Mouse (Mus musculus): ENCODE results near the gene Rgp1. TPM values are rescaled to one million over a fixed set of nuclear protein-coding genes. Genes with fewer than 3 reads are reported as not detected.

The Rgp1 gene
- polyA plus RNA-seq, 1 experiment from 2014 or later, result 29.7 TPM

DNA sequence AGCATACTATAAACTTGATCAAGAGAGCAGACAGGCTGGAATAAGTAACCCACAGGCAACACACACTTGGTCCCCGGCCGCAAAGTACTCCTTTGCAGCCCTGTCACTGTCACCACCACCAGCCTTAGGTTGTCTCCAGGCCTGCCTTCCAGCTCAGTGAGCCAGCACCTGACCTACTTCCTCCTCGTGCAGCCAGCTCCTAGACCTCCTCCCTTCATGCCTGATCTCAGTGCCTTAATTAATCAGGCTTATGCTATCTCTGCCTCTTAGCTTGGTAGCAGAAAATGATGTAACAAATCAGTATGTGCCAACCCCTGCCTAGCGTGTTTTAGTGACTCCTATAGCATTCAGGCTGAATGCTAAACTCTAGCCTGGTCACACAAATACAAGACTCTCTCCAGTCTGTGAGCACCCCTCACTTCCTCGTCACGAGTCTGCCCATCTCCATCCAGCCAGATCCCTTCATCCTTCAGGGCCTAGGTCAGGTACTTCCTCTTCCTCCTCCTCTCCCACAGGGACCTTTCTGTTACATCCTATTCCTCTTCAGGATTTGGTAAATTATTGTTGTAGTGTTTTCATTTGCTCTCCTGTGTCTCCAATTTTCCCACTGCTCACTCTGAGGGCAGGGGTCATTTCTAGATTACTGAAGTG lies 7.0 kb upstream of the Rgp1 start:
- H3K4me3 ChIP-seq, result no peak overlapping the region
- no peak overlapping the region for H3K27ac ChIP-seq
- H3K9me3 ChIP-seq, result no peaks in the 10 kb centered on the region
- peaks cover 9% of the 10 kb centered on the region for H3K4me1 ChIP-seq
- H3K27me3 ChIP-seq (ENCODE audit: insufficient read depth, poor library complexity, severe bottlenecking), result no peaks in the 10 kb centered on the region
- no peak for DNase-seq (ENCODE audit: low spot score)
- WGBS, result 77% methylated on average over 6 of the region's 6 CpGs
- H3K36me3 ChIP-seq, result peaks cover 89% of the 10 kb centered on the region

DNA sequence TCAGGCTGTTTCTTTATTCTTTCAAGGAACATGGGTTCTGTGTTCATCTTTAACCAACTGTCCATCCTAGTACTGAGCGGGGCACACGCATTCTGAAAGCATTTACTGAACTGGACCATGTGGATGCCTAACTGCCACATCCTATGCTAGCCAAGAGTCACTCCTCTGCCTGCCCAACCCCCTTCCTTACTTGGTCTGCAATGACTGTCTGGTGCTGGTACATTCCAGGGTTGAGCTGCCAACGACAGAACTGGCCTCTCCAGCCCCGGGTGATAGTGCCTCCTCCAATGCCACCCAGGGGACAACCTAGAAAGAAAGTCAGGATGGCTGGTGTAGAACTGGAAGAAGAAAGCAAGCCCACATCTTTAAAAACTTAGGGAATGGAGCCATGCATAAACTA lies 5.0 kb upstream of the Rgp1 start:
- no peaks in the 10 kb centered on the region for H3K27me3 ChIP-seq (ENCODE audit: insufficient read depth, poor library complexity, severe bottlenecking)
- peaks cover 24% of the 10 kb centered on the region for H3K4me1 ChIP-seq
- 86% methylated on average over 4 of the region's 4 CpGs for WGBS
- no peak overlapping the region for H3K4me3 ChIP-seq
- peaks cover 72% of the 10 kb centered on the region for H3K36me3 ChIP-seq
- no peak for DNase-seq (ENCODE audit: low spot score)
- H3K9me3 ChIP-seq, result no peaks in the 10 kb centered on the region
- H3K27ac ChIP-seq, result no peak overlapping the region

DNA sequence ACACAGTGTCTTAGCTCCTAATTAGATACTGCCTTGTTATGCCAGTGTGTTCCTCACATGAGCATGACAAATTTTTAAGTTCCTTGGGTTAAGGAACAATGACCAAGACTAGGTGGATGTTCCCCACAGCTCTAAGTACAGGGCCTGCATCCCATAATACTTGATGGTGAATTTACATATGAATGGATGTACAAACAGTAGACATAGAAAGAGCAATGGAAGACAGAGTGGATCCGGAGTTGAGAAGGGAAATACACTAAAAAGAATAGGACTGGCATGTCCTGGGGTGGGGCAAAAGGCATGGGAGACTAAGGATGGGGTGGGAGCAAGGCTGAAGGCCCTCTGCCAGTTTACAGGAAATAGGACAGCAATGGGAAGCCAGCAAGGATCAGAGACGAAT lies 3.2 kb upstream of the Rgp1 start:
- DNase-seq (ENCODE audit: low spot score), result no peak
- peaks cover 36% of the 10 kb centered on the region for H3K4me1 ChIP-seq
- no peak overlapping the region for H3K27ac ChIP-seq
- H3K9me3 ChIP-seq, result no peaks in the 10 kb centered on the region
- peaks cover 58% of the 10 kb centered on the region for H3K36me3 ChIP-seq
- no peak overlapping the region for H3K4me3 ChIP-seq
- 79% methylated on average over 2 of the region's 2 CpGs for WGBS
- H3K27me3 ChIP-seq (ENCODE audit: insufficient read depth, poor library complexity, severe bottlenecking), result no peaks in the 10 kb centered on the region

DNA sequence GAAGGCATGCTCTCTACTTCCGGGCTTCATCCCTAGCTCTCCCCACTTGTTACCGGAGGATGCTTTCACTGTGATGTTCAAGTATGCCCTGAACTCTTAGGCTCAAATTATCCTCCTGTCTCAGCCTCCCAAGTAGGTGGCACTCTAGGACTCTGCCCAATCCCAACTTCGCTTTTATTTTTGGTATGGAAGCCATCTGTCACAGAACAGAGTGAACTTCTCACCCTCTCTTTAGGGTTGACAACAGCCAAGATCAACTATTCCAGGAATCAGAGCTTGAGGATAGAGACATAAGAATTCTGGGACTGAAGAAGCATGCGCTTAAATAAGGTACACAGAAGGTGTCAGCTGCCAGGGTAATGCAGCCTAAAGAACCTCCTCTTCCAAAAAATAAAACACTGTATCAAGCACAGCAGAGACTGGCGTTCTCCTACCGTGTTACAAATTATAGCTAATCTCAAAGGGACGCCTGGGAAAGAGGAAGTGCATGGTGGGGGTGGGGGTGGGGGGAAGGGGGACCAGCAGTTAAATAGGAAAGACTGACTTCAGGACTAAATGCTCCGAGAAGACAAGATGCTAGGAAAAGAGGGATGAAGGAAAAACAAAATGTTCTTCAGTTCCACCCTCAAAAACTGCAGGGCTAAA lies 1.2 kb upstream of the Rgp1 start:
- Histone ChIP-seq H3K9me3 (no peaks in the 10 kb centered on the region), H3K27me3 (ENCODE audit: insufficient read depth, poor library complexity, severe bottlenecking) (no peaks in the 10 kb centered on the region), H3K36me3 (peaks cover 58% of the 10 kb centered on the region), H3K4me1 (peaks cover 37% of the 10 kb centered on the region), H3K27ac (peak overlapping the region; percentile 97), H3K4me3 (peak overlapping the region; percentile 92)
- WGBS, result 37% methylated on average over 8 of the region's 8 CpGs
- no peak for DNase-seq (ENCODE audit: low spot score)

DNA sequence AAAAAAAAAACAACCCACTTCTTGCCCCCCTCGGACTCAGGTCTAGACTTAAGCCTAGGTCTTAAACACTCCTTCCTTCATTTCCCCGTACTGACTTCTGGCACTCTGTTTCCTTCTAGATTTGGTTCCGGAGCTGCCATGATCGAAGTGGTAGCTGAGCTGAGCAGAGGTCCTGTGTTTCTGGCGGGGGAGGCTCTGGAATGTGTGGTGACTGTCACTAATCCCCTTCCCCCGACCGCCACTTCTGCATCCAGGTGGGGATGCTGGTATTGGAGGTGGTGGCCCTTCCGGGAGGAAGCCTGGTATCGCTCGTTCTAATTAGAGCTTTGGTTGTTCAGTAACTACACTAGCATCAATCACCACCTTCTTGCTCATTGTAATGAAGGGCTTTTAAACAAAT lies 741 bp downstream of the Rgp1 start:
- no peaks in the 10 kb centered on the region for H3K27me3 ChIP-seq (ENCODE audit: insufficient read depth, poor library complexity, severe bottlenecking)
- H3K27ac ChIP-seq, result peak overlapping the region; percentile 97
- peaks cover 57% of the 10 kb centered on the region for H3K36me3 ChIP-seq
- no peaks in the 10 kb centered on the region for H3K9me3 ChIP-seq
- H3K4me3 ChIP-seq, result peak overlapping the region; percentile 92
- 2% methylated on average over 10 of the region's 10 CpGs for WGBS
- H3K4me1 ChIP-seq, result peaks cover 39% of the 10 kb centered on the region
- DNase-seq (ENCODE audit: low spot score), result peak; percentile 66

DNA sequence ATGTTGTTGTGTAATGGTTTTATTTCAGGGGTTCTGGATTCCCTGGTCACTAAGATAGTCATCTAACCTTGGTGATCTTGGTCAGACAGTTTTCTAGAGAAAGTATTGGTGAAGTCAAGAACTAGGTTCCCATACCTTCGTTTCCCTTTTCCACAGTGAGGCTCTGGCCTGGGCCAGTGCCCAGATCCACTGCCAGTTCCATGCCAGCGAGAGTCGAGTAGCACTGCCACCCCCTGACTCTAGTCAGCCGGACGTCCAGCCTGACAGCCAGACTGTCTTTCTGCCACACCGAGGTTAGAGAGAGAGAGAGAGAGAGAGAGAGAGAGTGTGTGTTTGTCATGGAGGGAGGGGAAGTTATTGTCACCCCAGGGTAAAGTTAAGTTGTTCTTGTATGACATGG lies 1.2 kb downstream of the Rgp1 start:
- Histone ChIP-seq H3K36me3 (peaks cover 59% of the 10 kb centered on the region), H3K4me3 (peak overlapping the region; percentile 92), H3K27me3 (ENCODE audit: insufficient read depth, poor library complexity, severe bottlenecking) (no peaks in the 10 kb centered on the region), H3K9me3 (no peaks in the 10 kb centered on the region), H3K4me1 (peaks cover 43% of the 10 kb centered on the region), H3K27ac (no peak overlapping the region; the same call in 1 of the 2 replicates)
- DNase-seq (ENCODE audit: low spot score), result peak; percentile 70
- 89% methylated on average over 6 of the region's 6 CpGs for WGBS

DNA sequence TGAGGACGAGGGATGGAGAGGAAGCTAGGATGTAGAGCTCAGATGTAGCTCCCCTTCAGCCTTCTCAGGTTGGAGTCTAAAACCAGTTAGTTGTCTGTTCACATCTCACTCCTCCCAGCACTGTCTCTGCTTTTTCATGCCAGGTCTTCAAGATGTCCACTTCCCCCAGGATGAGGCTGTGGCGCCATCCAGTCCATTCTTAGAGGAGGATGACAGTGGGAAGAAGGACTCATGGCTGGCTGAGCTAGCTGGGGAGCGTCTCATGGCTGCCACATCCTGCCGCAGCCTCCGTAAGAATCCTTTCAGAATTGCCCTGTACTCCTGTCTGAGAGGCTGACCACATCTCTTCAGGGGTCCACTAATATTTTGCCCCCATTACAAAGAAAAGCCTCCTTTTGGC lies 2.2 kb downstream of the Rgp1 start:
- Histone ChIP-seq H3K27me3 (ENCODE audit: insufficient read depth, poor library complexity, severe bottlenecking) (no peaks in the 10 kb centered on the region), H3K36me3 (peaks cover 52% of the 10 kb centered on the region), H3K9me3 (no peaks in the 10 kb centered on the region), H3K4me1 (peaks cover 48% of the 10 kb centered on the region), H3K4me3 (no peak overlapping the region), H3K27ac (no peak overlapping the region)
- peak; percentile 68 for DNase-seq (ENCODE audit: low spot score)
- WGBS, result 90% methylated on average over 5 of the region's 5 CpGs

DNA sequence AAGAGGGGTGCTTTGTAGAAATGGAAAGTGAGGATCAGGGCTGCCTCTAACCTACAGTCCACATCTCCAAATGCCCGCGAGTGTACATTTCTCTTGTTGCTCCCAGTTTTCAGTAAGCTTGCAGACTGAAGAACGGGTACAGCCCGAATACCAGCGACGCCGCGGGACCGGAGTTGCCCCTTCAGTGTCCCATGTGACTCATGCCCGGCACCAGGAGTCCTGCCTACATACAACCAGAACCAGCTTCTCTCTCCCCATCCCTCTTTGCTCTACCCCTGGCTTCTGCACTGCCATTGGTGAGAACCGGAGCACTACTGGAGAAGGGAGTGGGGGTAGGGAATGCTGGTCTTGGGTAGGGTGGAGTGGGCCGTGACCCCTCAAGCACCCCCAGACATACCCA lies 2.9 kb downstream of the Rgp1 start:
- DNase-seq (ENCODE audit: low spot score), result peak; percentile 75
- Histone ChIP-seq H3K4me1 (peaks cover 52% of the 10 kb centered on the region), H3K9me3 (no peaks in the 10 kb centered on the region), H3K36me3 (peaks cover 52% of the 10 kb centered on the region), H3K27me3 (ENCODE audit: insufficient read depth, poor library complexity, severe bottlenecking) (no peaks in the 10 kb centered on the region), H3K27ac (no peak overlapping the region), H3K4me3 (no peak overlapping the region)
- 94% methylated on average over 12 of the region's 12 CpGs for WGBS

DNA sequence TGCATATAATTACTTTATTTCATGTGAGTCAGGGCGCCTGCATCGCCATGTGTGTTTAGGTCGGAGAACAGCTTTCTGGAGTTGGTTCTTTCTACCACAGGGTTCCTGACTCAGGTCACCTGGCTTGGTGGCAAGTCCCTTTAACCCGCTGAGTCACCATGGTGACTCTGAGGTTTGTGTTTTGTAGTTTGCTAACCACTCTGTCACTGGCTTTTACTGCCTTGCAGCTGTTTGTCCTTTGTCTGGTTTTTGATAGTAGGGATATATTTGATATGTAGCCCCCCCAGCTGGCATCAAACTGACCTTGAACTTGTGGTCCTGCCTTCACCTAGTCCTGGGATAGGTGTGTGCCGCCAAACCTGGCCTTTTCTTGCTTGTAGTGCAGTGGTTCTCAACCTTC lies 3.7 kb downstream of the Rgp1 start:
- 87% methylated on average over 5 of the region's 5 CpGs for WGBS
- peaks cover 48% of the 10 kb centered on the region for H3K36me3 ChIP-seq
- H3K27me3 ChIP-seq (ENCODE audit: insufficient read depth, poor library complexity, severe bottlenecking), result no peaks in the 10 kb centered on the region
- peaks cover 45% of the 10 kb centered on the region for H3K4me1 ChIP-seq
- H3K4me3 ChIP-seq, result no peak overlapping the region
- H3K9me3 ChIP-seq, result no peaks in the 10 kb centered on the region
- H3K27ac ChIP-seq, result no peak overlapping the region
- DNase-seq (ENCODE audit: low spot score), result no peak

DNA sequence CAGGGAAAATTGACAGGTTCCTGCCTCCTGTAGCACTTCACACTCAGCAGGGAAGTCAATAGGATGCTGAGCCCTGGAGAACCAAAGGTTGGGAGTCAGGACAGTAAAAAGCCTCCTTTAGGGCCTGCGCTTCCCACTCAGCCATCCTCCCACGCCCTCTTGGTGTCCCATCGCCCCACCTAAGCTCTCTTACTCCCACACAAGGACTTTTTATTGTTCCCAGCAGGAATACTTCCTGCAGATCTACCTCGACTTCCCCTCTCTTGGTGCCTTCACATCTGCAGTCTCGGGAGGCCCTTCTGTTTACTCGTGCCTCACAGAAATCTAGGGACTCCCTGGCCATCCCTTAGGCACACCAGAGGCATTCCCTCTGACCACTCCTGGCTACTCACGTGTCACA lies 4.9 kb downstream of the Rgp1 start:
- no peaks in the 10 kb centered on the region for H3K27me3 ChIP-seq (ENCODE audit: insufficient read depth, poor library complexity, severe bottlenecking)
- no peak overlapping the region for H3K27ac ChIP-seq
- no peak overlapping the region for H3K4me3 ChIP-seq
- peaks cover 47% of the 10 kb centered on the region for H3K4me1 ChIP-seq
- peaks cover 48% of the 10 kb centered on the region for H3K36me3 ChIP-seq
- no peaks in the 10 kb centered on the region for H3K9me3 ChIP-seq
- no peak for DNase-seq (ENCODE audit: low spot score)
- WGBS, result 62% methylated on average over 7 of the region's 7 CpGs

DNA sequence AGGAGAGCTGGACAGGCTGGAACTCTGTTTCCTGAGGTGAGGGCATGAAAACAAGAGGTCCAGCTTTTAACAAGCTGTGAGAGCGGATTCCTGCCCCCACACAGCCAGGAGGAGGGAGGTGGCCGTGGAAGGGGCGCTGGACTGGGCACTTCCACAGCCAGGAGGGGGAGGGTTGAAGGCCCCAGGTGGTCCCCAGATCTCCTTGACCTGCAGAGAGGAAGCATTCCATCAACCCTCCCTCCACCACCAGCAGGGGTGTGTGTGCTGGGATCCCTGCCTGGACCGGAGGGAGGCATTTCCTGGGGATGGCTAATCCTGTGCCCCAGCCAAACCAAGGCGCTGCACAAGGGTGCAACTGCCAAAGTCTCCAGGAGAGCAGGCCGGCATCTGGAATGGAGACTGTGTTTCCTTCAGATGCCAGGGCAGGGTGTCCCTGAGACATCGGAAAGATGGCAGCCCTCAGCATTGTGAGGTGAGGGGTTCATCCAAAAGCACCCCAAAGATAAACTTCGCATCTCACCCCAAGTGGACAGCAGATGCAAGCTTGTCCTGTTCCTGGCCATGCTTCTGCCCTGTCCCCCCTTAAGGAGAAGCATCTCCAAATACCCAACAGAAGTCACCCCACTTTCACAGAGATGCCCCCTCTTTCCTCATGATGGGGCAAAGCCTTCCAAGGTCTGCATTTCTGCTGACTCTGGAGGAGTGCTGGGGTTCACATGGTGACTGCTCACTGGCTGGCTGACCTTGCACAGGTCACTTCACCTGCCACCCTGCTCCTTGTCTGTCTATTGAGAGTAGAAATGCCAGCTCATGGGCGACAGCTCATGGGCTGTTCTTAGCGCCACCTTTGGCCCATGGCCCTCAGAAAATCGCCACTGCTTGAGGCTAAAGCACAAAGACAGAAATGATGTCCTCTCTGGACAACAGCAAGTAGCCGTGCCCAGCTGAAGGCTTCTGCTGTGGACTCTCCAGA lies 6.2 kb downstream of the Rgp1 start, which contains the start of gene Msmp:
TSS of gene Msmp (minus strand) at position 51 of the 973 bp plus-strand sequence.
- Histone ChIP-seq H3K4me1 (peaks cover 42% of the 10 kb centered on the region), H3K9me3 (no peaks in the 10 kb centered on the region), H3K4me3 (no peak within 1 kb of the TSS), H3K27ac (no peak within 1 kb of the TSS), H3K36me3 (peaks cover 48% of the 10 kb centered on the region), H3K27me3 (ENCODE audit: insufficient read depth, poor library complexity, severe bottlenecking) (no peaks in the 10 kb centered on the region)
- WGBS, result 58% methylated on average over 12 of the region's 12 CpGs
- no peak for DNase-seq (ENCODE audit: low spot score)

DNA sequence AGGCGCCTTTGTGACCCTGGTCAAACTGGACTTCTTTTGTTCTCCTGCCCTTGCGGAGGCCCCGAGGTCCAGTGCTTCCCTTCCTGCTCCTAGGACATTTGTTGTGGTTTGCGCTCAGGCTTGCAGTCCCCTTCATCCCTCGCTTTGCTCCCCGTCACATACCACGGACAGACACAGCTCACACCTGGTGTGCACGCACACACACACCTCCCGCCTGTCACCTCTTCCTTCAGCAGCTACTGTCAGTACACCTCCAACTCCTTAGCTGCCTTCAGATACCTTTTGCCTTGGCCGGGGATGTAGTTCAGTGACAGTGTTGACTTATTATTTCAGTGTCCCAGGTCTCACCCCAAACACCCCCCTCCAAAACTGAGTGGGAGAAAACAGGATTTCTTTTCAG lies 7.2 kb downstream of the Rgp1 start:
- H3K4me1 ChIP-seq, result peaks cover 35% of the 10 kb centered on the region
- no peak for DNase-seq (ENCODE audit: low spot score)
- H3K27ac ChIP-seq, result peak overlapping the region; percentile 7; the same call in 1 of the 2 replicates
- H3K27me3 ChIP-seq (ENCODE audit: insufficient read depth, poor library complexity, severe bottlenecking), result no peaks in the 10 kb centered on the region
- H3K9me3 ChIP-seq, result no peaks in the 10 kb centered on the region
- 51% methylated on average over 10 of the region's 10 CpGs for WGBS
- no peak overlapping the region for H3K4me3 ChIP-seq
- peaks cover 41% of the 10 kb centered on the region for H3K36me3 ChIP-seq

DNA sequence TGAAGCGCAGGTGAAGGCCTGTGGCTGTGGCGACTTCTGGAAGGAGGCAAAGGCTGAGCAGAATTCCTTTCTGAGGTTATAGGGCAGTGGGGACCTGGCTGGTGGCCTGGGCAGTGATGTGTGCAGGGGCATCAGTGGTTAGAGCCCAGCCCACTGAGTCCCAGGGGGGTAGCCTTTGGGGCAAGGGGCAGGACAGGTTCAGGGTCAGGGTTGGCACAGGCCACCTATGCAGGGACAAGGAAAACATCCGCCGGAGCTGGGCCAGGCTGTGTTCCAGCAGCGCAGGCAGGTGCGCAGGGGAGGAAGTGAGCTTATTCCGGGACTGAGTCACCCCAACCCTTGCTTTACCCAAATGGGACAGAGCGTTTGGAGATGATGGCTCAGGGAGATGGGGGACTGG lies 7.9 kb downstream of the Rgp1 start:
- DNase-seq (ENCODE audit: low spot score), result no peak
- no peaks in the 10 kb centered on the region for H3K27me3 ChIP-seq (ENCODE audit: insufficient read depth, poor library complexity, severe bottlenecking)
- H3K4me1 ChIP-seq, result peaks cover 35% of the 10 kb centered on the region
- 62% methylated on average over 8 of the region's 8 CpGs for WGBS
- no peak overlapping the region for H3K27ac ChIP-seq
- no peaks in the 10 kb centered on the region for H3K9me3 ChIP-seq
- no peak overlapping the region for H3K4me3 ChIP-seq
- H3K36me3 ChIP-seq, result peaks cover 34% of the 10 kb centered on the region
